Mouse (Mus musculus) stomach, postnatal 0 days (tissue): ENCODE data around the gene Ptch1. TPM values are rescaled to one million over a fixed set of nuclear protein-coding genes. Genes with fewer than 3 reads are reported as not detected.

ENCODE experiments used
- ATAC-seq: fragments of 200-750 bp; cut with Nextera tagmentation; 2 replicates; pipeline ENCODE4 v1.8.0; 2017; ENCODE audit not compliant: low FRiP score, low TSS enrichment
- DNase-seq: peaks from one replicate; pipeline ENCODE4 v3.0.0-alpha.2; 2016; ENCODE audit warnings: low spot score
- H3K27ac ChIP-seq: fragments of 300-500 bp; sonication (generic); replicated peaks from 2 replicates; pipeline ENCODE4 v1.5.1; 2014; ENCODE audit warnings: mild to moderate bottlenecking, control low read depth
- H3K27me3 ChIP-seq: fragments of 300-500 bp; sonication (generic); 2 replicates; pipeline ENCODE4 v1.6.1; 2014; ENCODE audit warnings: low read length; ENCODE audit not compliant: control insufficient read depth, insufficient read depth
- H3K36me3 ChIP-seq: fragments of 300-500 bp; sonication (generic); 2 replicates; pipeline ENCODE4 v1.6.1; 2014; ENCODE audit warnings: low read length, mixed read lengths; ENCODE audit not compliant: control insufficient read depth, insufficient read depth
- H3K4me1 ChIP-seq: fragments of 300-500 bp; sonication (generic); replicated peaks from 2 replicates; pipeline ENCODE4 v1.6.1; 2014; ENCODE audit warnings: antibody characterized with exemption; ENCODE audit not compliant: control insufficient read depth, insufficient read depth
- H3K4me2 ChIP-seq: fragments of 300-500 bp; sonication (generic); replicated peaks from 2 replicates; pipeline ENCODE4 v1.6.1; 2014; ENCODE audit warnings: low read depth, mild to moderate bottlenecking, control low read depth, moderate library complexity
- H3K4me3 ChIP-seq: fragments of 300-500 bp; sonication (generic); 2 replicates; pipeline ENCODE4 v1.5.1; 2014; ENCODE audit warnings: low read depth, low read length, control low read depth
- H3K9ac ChIP-seq: fragments of 300-500 bp; sonication (generic); 2 replicates; pipeline ENCODE4 v1.6.1; 2014; ENCODE audit warnings: mild to moderate bottlenecking, low read length, control low read depth, mixed read lengths
- H3K9me3 ChIP-seq: fragments of 300-500 bp; sonication (generic); 2 replicates; pipeline ENCODE4 v1.6.1; 2016; ENCODE audit warnings: low read length; ENCODE audit not compliant: control insufficient read depth
- CTCF ChIP-seq: IDR thresholded peaks from 2 replicates; pipeline ENCODE4 v1.5.1; 2016; ENCODE audit warnings: antibody characterized with exemption, low read depth, mild to moderate bottlenecking, moderate library complexity
- EP300 ChIP-seq: optimal IDR thresholded peaks from 2 replicates; pipeline ENCODE3; 2016; ENCODE audit warnings: antibody characterized with exemption
- WGBS: fragments of 180-500 bp; shearing (Covaris S2); extraction: QIAGEN DNeasy Blood & Tissue Kit; methylation state at CpG from one replicate; pipeline ENCODE4 v1.1.7; 2014; 5-methylcytosine and 5-hydroxymethylcytosine counted together
- polyA plus RNA-seq: library from polyadenylated mRNA; unstranded; fragments of >200 nt; fragmentation: Nextera tagmentation; extraction: Ambion mirVana; gene quantifications from 2 replicates; pipeline ENCODE4 v1.2.1, GENCODE M21; 2015

Gene Ptch1
- polyA plus RNA-seq, 1 experiment from 2014 or later = 8.5 TPM

DNA sequence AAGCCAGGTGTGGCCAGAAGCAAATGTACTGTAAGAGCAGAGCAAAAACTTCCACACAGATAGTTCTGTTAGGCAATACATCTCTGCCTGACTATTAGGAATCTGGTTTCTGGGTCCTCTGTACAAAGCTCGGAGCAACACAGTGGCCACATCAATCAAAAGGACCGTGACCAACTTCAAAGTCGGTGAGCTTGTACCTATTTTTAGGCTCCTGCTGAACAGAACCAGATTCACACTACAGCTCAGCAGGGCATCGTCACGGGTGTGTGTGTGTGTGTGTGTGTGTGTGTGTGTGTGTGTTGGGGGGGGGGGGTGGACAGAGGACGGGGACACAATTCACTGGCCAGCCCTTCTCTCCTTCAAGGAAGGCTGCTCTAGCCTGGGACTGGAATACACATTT lies 61.0 kb downstream of the Ptch1 start:
- H3K27me3 ChIP-seq = no peaks in the 10 kb centered on the region
- H3K27ac ChIP-seq = no peak overlapping the region
- DNase-seq (no peak), ATAC-seq (no peak)
- H3K4me3 ChIP-seq = no peak overlapping the region
- H3K9ac ChIP-seq = no peak overlapping the region
- peaks cover 20% of the 10 kb centered on the region for H3K36me3 ChIP-seq
- 0 out of 2 replicates have a peak, but pooled peaks cover 2% of the 10 kb centered on the region for H3K4me1 ChIP-seq
- no peak overlapping the region for H3K4me2 ChIP-seq
- 58% methylated on average over 6 of the region's 6 CpGs for WGBS
- H3K9me3 ChIP-seq = no peaks in the 10 kb centered on the region
- no peak for TF ChIP-seq CTCF
- TF ChIP-seq EP300 = no peak

DNA sequence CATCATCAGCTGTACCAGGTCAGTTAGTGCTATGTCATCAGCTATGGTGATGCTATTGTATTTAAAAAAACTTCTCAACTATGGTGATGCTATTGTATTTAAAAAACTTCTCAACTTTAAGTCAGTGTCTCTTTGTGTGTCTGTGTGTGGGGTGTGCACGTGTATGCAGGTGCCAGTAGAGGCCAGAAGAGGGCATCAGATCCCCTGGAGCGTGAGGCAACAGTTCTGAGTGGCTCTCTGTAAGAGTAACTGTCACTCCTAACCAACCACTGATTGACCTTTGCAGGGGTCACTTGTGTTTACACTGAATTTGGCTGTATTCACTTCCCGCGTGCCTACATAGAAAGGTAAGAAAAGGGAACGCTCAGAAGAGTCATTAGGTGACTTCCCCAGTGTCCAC lies 65.6 kb downstream of the Ptch1 start:
- H3K4me3 ChIP-seq = no peak overlapping the region
- no peak overlapping the region for H3K9ac ChIP-seq
- ATAC-seq = no peak
- peaks cover 15% of the 10 kb centered on the region for H3K36me3 ChIP-seq
- H3K27me3 ChIP-seq = no peaks in the 10 kb centered on the region
- H3K9me3 ChIP-seq = no peaks in the 10 kb centered on the region
- peak; percentile 47 for TF ChIP-seq CTCF
- TF ChIP-seq EP300 = no peak
- WGBS = 53% methylated on average over 5 of the region's 5 CpGs
- no peak for DNase-seq
- no peak overlapping the region for H3K27ac ChIP-seq
- H3K4me1 ChIP-seq = no peaks in the 10 kb centered on the region
- no peak overlapping the region for H3K4me2 ChIP-seq

DNA sequence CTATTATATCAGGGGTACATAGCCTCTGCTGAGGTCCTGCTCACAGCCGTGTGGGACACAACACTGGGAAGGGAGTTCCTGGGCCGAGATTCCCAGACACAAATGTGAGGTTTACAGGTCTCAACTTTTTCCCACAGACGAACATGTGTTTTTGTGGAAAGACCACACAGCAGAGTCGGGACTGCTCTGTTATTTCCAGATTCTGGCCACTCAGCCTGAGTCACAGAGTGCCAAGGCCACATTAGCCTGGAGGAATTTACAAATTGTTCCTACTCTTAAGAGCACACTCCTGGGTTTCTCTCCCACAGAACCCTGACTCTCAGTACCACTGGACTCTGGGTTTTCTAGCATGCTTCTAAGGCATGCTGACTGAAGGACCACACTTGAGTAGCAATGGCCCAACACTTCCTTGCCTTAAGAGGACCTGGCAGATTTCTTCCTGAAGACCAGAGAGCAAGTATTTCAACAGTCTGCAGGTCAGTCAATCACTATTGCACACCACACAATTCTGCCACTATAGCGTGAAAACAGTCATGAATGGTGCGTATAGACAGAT lies 66.3 kb downstream of the Ptch1 start:
- no peak overlapping the region for H3K27ac ChIP-seq
- H3K27me3 ChIP-seq = no peaks in the 10 kb centered on the region
- ATAC-seq (no peak), DNase-seq (no peak)
- H3K9me3 ChIP-seq = no peaks in the 10 kb centered on the region
- peaks cover 13% of the 10 kb centered on the region for H3K36me3 ChIP-seq
- WGBS = 79% methylated on average over 6 of the region's 6 CpGs
- H3K4me2 ChIP-seq = no peak overlapping the region
- TF ChIP-seq CTCF = no peak
- TF ChIP-seq EP300 = no peak
- H3K4me1 ChIP-seq = no peaks in the 10 kb centered on the region
- H3K9ac ChIP-seq = no peak overlapping the region
- H3K4me3 ChIP-seq = no peak overlapping the region

DNA sequence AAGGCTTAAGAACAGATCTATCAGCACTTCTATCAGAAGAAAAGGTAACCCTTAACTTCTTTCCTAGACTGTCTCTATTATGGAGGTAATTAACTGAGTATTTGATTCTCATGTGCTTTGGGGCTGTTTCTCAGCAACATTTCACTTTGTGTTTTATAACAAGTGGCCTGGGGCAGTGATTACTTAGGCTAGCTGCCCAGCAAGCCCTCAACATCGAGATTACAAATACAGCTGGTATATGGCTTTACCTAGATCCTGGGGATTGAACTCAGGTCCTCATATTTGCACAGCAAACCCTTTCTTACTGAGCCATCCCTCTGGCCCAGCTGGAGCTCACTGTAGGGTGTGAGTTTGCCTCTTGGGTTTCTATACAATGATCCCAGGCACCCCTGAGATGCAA lies 67.0 kb downstream of the Ptch1 start:
- Histone ChIP-seq H3K27ac (no peak overlapping the region), H3K4me1 (no peaks in the 10 kb centered on the region), H3K4me3 (no peak overlapping the region), H3K36me3 (peaks cover 6% of the 10 kb centered on the region), H3K9ac (no peak overlapping the region), H3K27me3 (no peaks in the 10 kb centered on the region), H3K4me2 (no peak overlapping the region), H3K9me3 (no peaks in the 10 kb centered on the region)
- WGBS = 40% methylated on average over 1 of the region's 1 CpGs
- ATAC-seq (no peak), DNase-seq (no peak)
- no peak for TF ChIP-seq EP300
- TF ChIP-seq CTCF = no peak

DNA sequence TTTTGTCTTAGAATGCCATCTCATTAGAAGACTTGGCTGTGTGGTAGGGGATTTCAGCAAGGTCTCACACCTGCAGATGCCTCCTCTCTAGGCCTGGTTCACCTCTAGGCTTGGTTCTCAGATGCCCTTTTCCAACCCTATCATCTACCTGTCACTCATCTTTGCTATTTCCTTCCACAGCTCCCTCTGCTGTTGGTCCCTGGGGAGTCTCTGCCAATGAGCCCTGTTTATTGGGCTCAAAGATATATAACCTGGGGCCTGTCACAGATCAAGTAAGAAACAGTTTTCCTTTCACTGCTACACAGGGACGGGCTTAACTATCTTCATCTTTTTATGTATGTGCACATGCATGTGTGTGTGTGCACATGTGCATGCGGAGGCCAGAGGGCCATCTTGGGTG lies 71.0 kb downstream of the Ptch1 start:
- H3K4me3 ChIP-seq = no peak overlapping the region
- no peak overlapping the region for H3K4me2 ChIP-seq
- no peak overlapping the region for H3K27ac ChIP-seq
- H3K4me1 ChIP-seq = no peaks in the 10 kb centered on the region
- H3K36me3 ChIP-seq = no peaks in the 10 kb centered on the region
- ATAC-seq (no peak), DNase-seq (no peak)
- H3K27me3 ChIP-seq = no peaks in the 10 kb centered on the region
- peak; percentile 12; the same call in 1 of the 2 replicates for TF ChIP-seq CTCF
- TF ChIP-seq EP300 = no peak
- WGBS = 98% methylated on average over 2 of the region's 2 CpGs
- no peaks in the 10 kb centered on the region for H3K9me3 ChIP-seq
- no peak overlapping the region for H3K9ac ChIP-seq

DNA sequence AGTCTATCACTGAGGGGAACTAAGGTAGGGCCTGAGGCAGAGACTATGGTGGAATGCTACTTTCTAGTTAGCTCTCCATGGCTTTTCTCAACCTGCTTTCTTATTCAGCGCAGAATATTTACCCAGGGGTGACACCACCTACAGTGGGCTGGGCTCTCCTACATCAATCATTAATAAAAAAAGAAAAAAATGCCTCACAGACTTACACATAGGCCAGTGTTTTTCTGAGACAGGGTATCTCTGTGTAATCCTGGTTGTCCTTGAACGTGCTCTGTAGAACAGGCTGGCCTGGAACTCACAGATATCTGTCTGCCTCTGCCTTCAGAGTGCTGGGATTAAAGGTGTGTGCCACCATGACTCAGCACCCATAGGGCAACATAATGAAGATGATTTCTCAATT lies 73.9 kb downstream of the Ptch1 start:
- WGBS = 70% methylated on average over 2 of the region's 2 CpGs
- Histone ChIP-seq H3K36me3 (no peaks in the 10 kb centered on the region), H3K9ac (no peak overlapping the region), H3K27me3 (no peaks in the 10 kb centered on the region), H3K27ac (no peak overlapping the region), H3K9me3 (no peaks in the 10 kb centered on the region), H3K4me2 (no peak overlapping the region), H3K4me3 (no peak overlapping the region), H3K4me1 (no peaks in the 10 kb centered on the region)
- peak; percentile 54; the same call in 1 of the 2 replicates for ATAC-seq
- TF ChIP-seq EP300 (no peak), CTCF (no peak)
- DNase-seq = no peak
